Mouse (Mus musculus): ENCODE measurements around the gene Hmg20a. TPM values are rescaled to one million over a fixed set of nuclear protein-coding genes. Genes with fewer than 3 reads are reported as not detected.

Hmg20a gene
- polyA plus RNA-seq, 1 experiment = 62.3 TPM

- TF ChIP-seq CTCF (IDR thresholded peaks at IDR 0.05; ENCODE audit: borderline replicate concordance, control insufficient read depth, extremely low read depth, insufficient read depth, low read length, poor library complexity) (no peak), POLR2A (IDR thresholded peaks at IDR 0.05; ENCODE audit: control insufficient read depth, extremely low read depth, insufficient read depth, low read length, poor library complexity) (no peak)
- DNase-seq = no peak
- H3K27ac ChIP-seq (ENCODE audit: control insufficient read depth, insufficient read depth, low read length) = no peak overlapping the region
- no peaks in the 10 kb centered on the region for H3K27me3 ChIP-seq (ENCODE audit: control insufficient read depth, insufficient read depth, low read length)
- H3K4me1 ChIP-seq (replicated peaks; ENCODE audit: control insufficient read depth, insufficient read depth, low read length) = no peaks in the 10 kb centered on the region
- H3K4me3 ChIP-seq (ENCODE audit: control insufficient read depth, insufficient read depth, low read length) = no peak overlapping the region
- no peaks in the 10 kb centered on the region for H3K36me3 ChIP-seq (ENCODE audit: control insufficient read depth, insufficient read depth, low read length)
- WGBS = 65% methylated on average over 1 of the region's 1 CpGs
Measured at GRCm38 (mm10) chr9:56396306-56396705, 22.1 kb upstream of the Hmg20a start.

GRCm38 (mm10) chr9:56404619-56405018 lies 13.8 kb upstream of the Hmg20a start:
- H3K27me3 ChIP-seq (ENCODE audit: control insufficient read depth, insufficient read depth, low read length) = no peaks in the 10 kb centered on the region
- H3K36me3 ChIP-seq (ENCODE audit: control insufficient read depth, insufficient read depth, low read length) = no peaks in the 10 kb centered on the region
- 96% methylated on average over 4 of the region's 4 CpGs for WGBS
- no peak for TF ChIP-seq POLR2A (IDR thresholded peaks at IDR 0.05; ENCODE audit: control insufficient read depth, extremely low read depth, insufficient read depth, low read length, poor library complexity)
- no peak for TF ChIP-seq CTCF (IDR thresholded peaks at IDR 0.05; ENCODE audit: borderline replicate concordance, control insufficient read depth, extremely low read depth, insufficient read depth, low read length, poor library complexity)
- no peaks in the 10 kb centered on the region for H3K4me1 ChIP-seq (replicated peaks; ENCODE audit: control insufficient read depth, insufficient read depth, low read length)
- no peak overlapping the region for H3K4me3 ChIP-seq (ENCODE audit: control insufficient read depth, insufficient read depth, low read length)
- no peak for DNase-seq
- no peak overlapping the region for H3K27ac ChIP-seq (ENCODE audit: control insufficient read depth, insufficient read depth, low read length)

GRCm38 (mm10) chr9:56409928-56410327 lies 8.5 kb upstream of the Hmg20a start:
- no peak for TF ChIP-seq POLR2A (IDR thresholded peaks at IDR 0.05; ENCODE audit: control insufficient read depth, extremely low read depth, insufficient read depth, low read length, poor library complexity)
- no peak for TF ChIP-seq CTCF (IDR thresholded peaks at IDR 0.05; ENCODE audit: borderline replicate concordance, control insufficient read depth, extremely low read depth, insufficient read depth, low read length, poor library complexity)

GRCm38 (mm10) chr9:56412716-56413115 lies 5.7 kb upstream of the Hmg20a start:
- Histone ChIP-seq H3K27me3 (ENCODE audit: control insufficient read depth, insufficient read depth, low read length) (no peaks in the 10 kb centered on the region), H3K4me3 (ENCODE audit: control insufficient read depth, insufficient read depth, low read length) (no peak overlapping the region), H3K36me3 (ENCODE audit: control insufficient read depth, insufficient read depth, low read length) (no peaks in the 10 kb centered on the region), H3K27ac (ENCODE audit: control insufficient read depth, insufficient read depth, low read length) (no peak overlapping the region), H3K4me1 (replicated peaks; ENCODE audit: control insufficient read depth, insufficient read depth, low read length) (peaks cover 5% of the 10 kb centered on the region; the same call in 1 of the 2 replicates)
- DNase-seq = no peak
- no peak for TF ChIP-seq CTCF (IDR thresholded peaks at IDR 0.05; ENCODE audit: borderline replicate concordance, control insufficient read depth, extremely low read depth, insufficient read depth, low read length, poor library complexity)
- TF ChIP-seq POLR2A (IDR thresholded peaks at IDR 0.05; ENCODE audit: control insufficient read depth, extremely low read depth, insufficient read depth, low read length, poor library complexity) = no peak
- WGBS = 32% methylated on average over 1 of the region's 1 CpGs

More at GRCm38 (mm10) chr9:56409928-56410327, 8.5 kb upstream of the Hmg20a start:
- H3K36me3 ChIP-seq (ENCODE audit: control insufficient read depth, insufficient read depth, low read length) = no peaks in the 10 kb centered on the region
- no peak overlapping the region for H3K27ac ChIP-seq (ENCODE audit: control insufficient read depth, insufficient read depth, low read length)
- DNase-seq = no peak
- no peaks in the 10 kb centered on the region for H3K27me3 ChIP-seq (ENCODE audit: control insufficient read depth, insufficient read depth, low read length)
- no peak overlapping the region for H3K4me3 ChIP-seq (ENCODE audit: control insufficient read depth, insufficient read depth, low read length)
- no peaks in the 10 kb centered on the region for H3K4me1 ChIP-seq (replicated peaks; ENCODE audit: control insufficient read depth, insufficient read depth, low read length)
- 91% methylated on average over 2 of the region's 2 CpGs for WGBS

GRCm38 (mm10) chr9:56414322-56414721 lies 4.1 kb upstream of the Hmg20a start:
- Histone ChIP-seq H3K27ac (ENCODE audit: control insufficient read depth, insufficient read depth, low read length) (no peak overlapping the region), H3K4me1 (replicated peaks; ENCODE audit: control insufficient read depth, insufficient read depth, low read length) (peaks cover 5% of the 10 kb centered on the region; the same call in 1 of the 2 replicates), H3K36me3 (ENCODE audit: control insufficient read depth, insufficient read depth, low read length) (no peaks in the 10 kb centered on the region), H3K27me3 (ENCODE audit: control insufficient read depth, insufficient read depth, low read length) (no peaks in the 10 kb centered on the region), H3K4me3 (ENCODE audit: control insufficient read depth, insufficient read depth, low read length) (no peak overlapping the region)
- peak; percentile 9 for DNase-seq
- no peak for TF ChIP-seq POLR2A (IDR thresholded peaks at IDR 0.05; ENCODE audit: control insufficient read depth, extremely low read depth, insufficient read depth, low read length, poor library complexity)
- no peak for TF ChIP-seq CTCF (IDR thresholded peaks at IDR 0.05; ENCODE audit: borderline replicate concordance, control insufficient read depth, extremely low read depth, insufficient read depth, low read length, poor library complexity)

- H3K4me3 ChIP-seq (ENCODE audit: control insufficient read depth, insufficient read depth, low read length) = no peak overlapping the region
- H3K4me1 ChIP-seq (replicated peaks; ENCODE audit: control insufficient read depth, insufficient read depth, low read length) = peaks cover 5% of the 10 kb centered on the region; the same call in 1 of the 2 replicates
- no peak overlapping the region for H3K27ac ChIP-seq (ENCODE audit: control insufficient read depth, insufficient read depth, low read length)
- 91% methylated on average over 1 of the region's 1 CpGs for WGBS
- H3K27me3 ChIP-seq (ENCODE audit: control insufficient read depth, insufficient read depth, low read length) = no peaks in the 10 kb centered on the region
- no peaks in the 10 kb centered on the region for H3K36me3 ChIP-seq (ENCODE audit: control insufficient read depth, insufficient read depth, low read length)
- TF ChIP-seq CTCF (IDR thresholded peaks at IDR 0.05; ENCODE audit: borderline replicate concordance, control insufficient read depth, extremely low read depth, insufficient read depth, low read length, poor library complexity) = no peak
- TF ChIP-seq POLR2A (IDR thresholded peaks at IDR 0.05; ENCODE audit: control insufficient read depth, extremely low read depth, insufficient read depth, low read length, poor library complexity) = no peak
- DNase-seq = no peak
Measured at GRCm38 (mm10) chr9:56415393-56415792, 3.0 kb upstream of the Hmg20a start.

All from thymus, adult 2 months (tissue).